Mouse (Mus musculus): ENCODE measurements around the gene Gm45713. TPM values are rescaled to one million over a fixed set of nuclear protein-coding genes. Genes with fewer than 3 reads are reported as not detected.
"Not testable (repeated sequence)": the region's sequence is repeated elsewhere in the genome, so short reads cannot be mapped to it uniquely, and the experiment has no call there.

Gm45713 gene
- polyA plus RNA-seq, 1 experiment from 2014 or later: not detected

- no peaks in the 10 kb centered on the region for H3K9me3 ChIP-seq (ENCODE audit: low read length)
- peaks cover 20% of the 10 kb centered on the region for H3K36me3 ChIP-seq (ENCODE audit: insufficient read depth, low read length)
- no peak overlapping the region for H3K9ac ChIP-seq (replicated peaks; ENCODE audit: low read length)
- no peak overlapping the region for H3K4me2 ChIP-seq (replicated peaks; ENCODE audit: low read depth, low read length)
- no peak overlapping the region for H3K27ac ChIP-seq (ENCODE audit: low read length)
- H3K27me3 ChIP-seq (ENCODE audit: insufficient read depth, low read length): no peaks in the 10 kb centered on the region
- peaks cover 22% of the 10 kb centered on the region for H3K4me1 ChIP-seq (ENCODE audit: insufficient read depth, low read length)
- ATAC-seq (ENCODE audit: low FRiP score, low TSS enrichment): no peak
- 86% methylated on average over 9 of the region's 9 CpGs for WGBS
- no peak overlapping the region for H3K4me3 ChIP-seq (ENCODE audit: low read length)
These were observed 19.6 kb upstream of the Gm45713 start for GRCm38 (mm10) chr7:45155590-45155989.

DNA sequence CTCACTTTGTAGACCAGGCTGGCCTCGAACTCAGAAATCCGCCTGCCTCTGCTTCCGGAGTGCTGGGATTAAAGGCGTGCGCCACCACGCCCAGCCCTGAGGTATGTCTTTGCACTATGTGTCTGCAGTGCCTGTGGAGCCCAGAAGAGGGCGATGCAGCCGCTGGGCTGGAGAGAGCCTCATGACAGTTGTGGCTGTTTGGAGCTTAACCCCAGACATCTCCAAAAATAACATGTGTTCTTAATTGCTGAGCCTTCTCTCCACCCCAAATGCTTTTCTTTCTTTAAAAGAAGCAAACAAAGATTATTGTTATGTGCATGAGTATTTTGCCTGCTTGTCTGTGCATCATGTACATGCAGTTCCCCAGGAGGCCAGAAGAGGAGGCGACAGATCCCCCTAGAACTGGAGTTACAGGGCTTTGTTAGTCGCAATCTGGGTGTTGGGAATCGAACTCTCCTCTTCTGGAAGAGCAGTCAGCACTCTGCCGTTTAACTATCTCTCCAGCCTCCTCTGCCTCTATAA, 19.0 kb upstream of the Gm45713 start:
- H3K4me2 ChIP-seq (replicated peaks; ENCODE audit: low read depth, low read length): peak overlapping the region; percentile 68
- peaks cover 15% of the 10 kb centered on the region for H3K36me3 ChIP-seq (ENCODE audit: insufficient read depth, low read length)
- peaks cover 27% of the 10 kb centered on the region for H3K4me1 ChIP-seq (ENCODE audit: insufficient read depth, low read length)
- peak overlapping the region; percentile 95 for H3K9ac ChIP-seq (replicated peaks; ENCODE audit: low read length)
- no peaks in the 10 kb centered on the region for H3K27me3 ChIP-seq (ENCODE audit: insufficient read depth, low read length)
- H3K4me3 ChIP-seq (ENCODE audit: low read length): peak overlapping the region; percentile 77
- 76% methylated on average over 12 of the region's 12 CpGs for WGBS
- no peaks in the 10 kb centered on the region for H3K9me3 ChIP-seq (ENCODE audit: low read length)
- ATAC-seq (ENCODE audit: low FRiP score, low TSS enrichment): no peak
- H3K27ac ChIP-seq (ENCODE audit: low read length): no peak overlapping the region

DNA sequence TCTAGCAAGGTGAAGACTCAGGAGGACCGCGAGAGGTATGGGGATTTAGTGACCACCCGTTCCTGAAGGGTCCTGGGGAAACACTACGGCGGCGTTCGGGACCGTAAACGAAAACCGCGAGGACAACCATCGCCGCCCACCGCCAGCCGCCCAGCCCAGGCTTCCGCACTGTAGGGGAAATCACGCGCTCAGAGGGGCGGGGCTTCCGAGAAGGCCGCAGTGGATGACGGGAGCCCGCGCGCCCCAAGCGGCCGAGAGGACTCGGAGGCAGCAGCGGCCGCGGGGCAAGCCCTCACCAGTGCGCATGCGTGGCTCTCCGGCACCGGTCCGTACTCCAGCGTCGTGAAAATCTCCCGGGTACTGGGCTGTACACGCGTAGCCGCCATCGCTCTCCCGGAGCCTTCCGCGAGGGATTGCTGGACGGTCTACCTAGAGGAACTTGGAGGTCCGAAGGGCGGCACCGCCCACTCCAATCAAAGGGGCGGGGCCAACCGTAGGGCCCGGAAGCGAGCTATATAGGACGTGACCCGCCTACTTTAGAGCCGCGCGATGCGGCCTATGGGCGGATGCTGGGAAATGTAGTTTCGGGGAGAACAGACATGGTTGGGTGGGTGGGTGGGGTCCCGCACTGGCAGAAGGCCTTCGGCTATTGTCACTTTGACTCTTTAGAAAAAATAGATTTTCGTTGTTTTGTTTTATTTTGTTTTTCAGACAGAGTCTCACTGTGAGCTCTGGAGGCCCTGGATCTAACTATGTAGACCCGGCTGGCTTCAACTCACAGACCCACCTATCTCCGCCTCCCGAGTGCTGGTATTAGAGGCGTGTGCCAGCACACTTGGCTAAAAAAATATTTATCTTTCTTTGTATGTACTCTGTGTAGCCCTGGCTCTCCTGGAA, 18.3 kb upstream of the Gm45713 start, which contains the start of the genes Pih1d1 and Aldh16a1:
Gene Pih1d1 (plus strand): TSS at position 208 of the 897 bp plus-strand sequence.
Gene Aldh16a1 (minus strand): TSS at position 489 of the 897 bp plus-strand sequence.
- peak within 1 kb of the TSS; percentile 77 for H3K4me3 ChIP-seq (ENCODE audit: low read length)
- peak within 1 kb of the TSS; percentile 98 for H3K27ac ChIP-seq (ENCODE audit: low read length)
- ATAC-seq (ENCODE audit: low FRiP score, low TSS enrichment): peak; percentile 94
- WGBS: 3% methylated on average over 69 of the region's 69 CpGs
- peak within 1 kb of the TSS; percentile 68 for H3K4me2 ChIP-seq (replicated peaks; ENCODE audit: low read depth, low read length)
- peaks cover 30% of the 10 kb centered on the region for H3K4me1 ChIP-seq (ENCODE audit: insufficient read depth, low read length)
- H3K36me3 ChIP-seq (ENCODE audit: insufficient read depth, low read length): peaks cover 9% of the 10 kb centered on the region; the same call in 1 of the 2 replicates
- H3K9ac ChIP-seq (replicated peaks; ENCODE audit: low read length): peak within 1 kb of the TSS; percentile 95
- H3K27me3 ChIP-seq (ENCODE audit: insufficient read depth, low read length): no peaks in the 10 kb centered on the region
- H3K9me3 ChIP-seq (ENCODE audit: low read length): no peaks in the 10 kb centered on the region

DNA sequence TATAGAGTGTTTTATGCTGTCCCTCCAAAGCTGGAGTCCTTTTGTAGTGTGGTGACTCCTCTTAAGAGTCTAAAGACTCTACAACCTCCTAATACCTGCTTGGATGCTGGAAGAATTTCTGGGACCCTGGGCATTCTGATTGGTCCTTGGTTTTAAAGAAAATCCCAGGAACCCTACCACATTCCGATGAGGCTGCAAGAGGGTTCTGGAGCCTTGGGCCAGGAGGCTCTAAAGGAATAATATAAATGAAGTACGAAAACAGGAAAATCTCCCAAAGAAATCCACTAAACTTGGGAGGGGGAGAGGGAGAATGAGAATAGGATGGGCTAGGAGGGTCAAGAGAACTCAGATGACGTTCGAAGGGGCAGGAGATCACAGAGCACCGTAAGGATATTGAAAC, 17.6 kb upstream of the Gm45713 start:
- H3K4me1 ChIP-seq (ENCODE audit: insufficient read depth, low read length): peaks cover 30% of the 10 kb centered on the region
- H3K9me3 ChIP-seq (ENCODE audit: low read length): no peaks in the 10 kb centered on the region
- peak overlapping the region; percentile 95 for H3K9ac ChIP-seq (replicated peaks; ENCODE audit: low read length)
- WGBS: 3% methylated on average over 5 of the region's 5 CpGs
- no peaks in the 10 kb centered on the region for H3K27me3 ChIP-seq (ENCODE audit: insufficient read depth, low read length)
- H3K36me3 ChIP-seq (ENCODE audit: insufficient read depth, low read length): 0 out of 2 replicates have a peak, but pooled peaks cover 3% of the 10 kb centered on the region
- no peak for ATAC-seq (ENCODE audit: low FRiP score, low TSS enrichment)
- peak overlapping the region; percentile 77 for H3K4me3 ChIP-seq (ENCODE audit: low read length)
- H3K4me2 ChIP-seq (replicated peaks; ENCODE audit: low read depth, low read length): peak overlapping the region; percentile 68
- H3K27ac ChIP-seq (ENCODE audit: low read length): peak overlapping the region; percentile 98

DNA sequence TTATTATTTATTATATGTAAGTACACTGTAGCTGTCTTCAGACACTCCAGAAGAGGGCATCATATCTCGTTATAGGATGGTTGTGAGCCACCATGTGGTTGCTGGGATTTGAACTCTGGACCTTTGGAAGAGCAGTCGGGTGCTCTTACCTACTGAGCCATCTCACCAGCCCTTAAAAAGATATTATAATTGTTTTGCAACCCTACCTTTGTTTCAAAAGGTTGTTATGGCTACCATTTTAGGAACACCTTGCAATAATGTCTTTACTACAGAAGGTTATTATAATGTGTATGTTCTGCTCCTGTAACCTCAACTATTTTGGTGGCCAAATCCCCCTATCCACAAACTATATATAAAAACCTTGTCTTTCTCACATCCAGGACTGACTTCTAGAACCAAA, 17.0 kb upstream of the Gm45713 start:
- not testable (repeated sequence) for H3K27me3 ChIP-seq (ENCODE audit: insufficient read depth, low read length); H3K9ac ChIP-seq (replicated peaks; ENCODE audit: low read length); H3K9me3 ChIP-seq (ENCODE audit: low read length); H3K4me3 ChIP-seq (ENCODE audit: low read length); H3K36me3 ChIP-seq (ENCODE audit: insufficient read depth, low read length); ATAC-seq (ENCODE audit: low FRiP score, low TSS enrichment); H3K27ac ChIP-seq (ENCODE audit: low read length)
- H3K4me2 ChIP-seq (replicated peaks; ENCODE audit: low read depth, low read length): peak overlapping the region; percentile 68; the same call in 1 of the 2 replicates
- peaks cover 34% of the 10 kb centered on the region for H3K4me1 ChIP-seq (ENCODE audit: insufficient read depth, low read length)
- 96% methylated on average over 2 of the region's 2 CpGs for WGBS

DNA sequence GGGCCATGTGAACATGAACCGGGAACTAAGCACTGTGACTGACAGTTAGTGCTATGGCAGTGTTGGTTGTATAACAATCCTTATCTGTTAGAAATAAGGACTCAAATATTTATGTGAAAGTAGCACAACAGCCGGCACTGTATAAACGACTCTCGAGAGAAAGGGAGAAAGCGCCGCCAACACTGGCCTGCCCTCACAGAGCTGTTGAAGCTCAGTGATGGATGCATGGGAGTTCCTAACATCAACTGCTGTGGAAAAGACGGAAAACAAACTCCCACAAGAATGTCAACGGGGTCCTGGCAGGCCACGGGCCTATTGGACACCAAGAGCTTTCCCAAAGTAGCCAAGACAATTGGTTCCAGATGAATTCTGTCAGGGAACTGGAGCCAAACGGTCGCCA, 15.3 kb upstream of the Gm45713 start:
- no peak for ATAC-seq (ENCODE audit: low FRiP score, low TSS enrichment)
- 24% methylated on average over 11 of the region's 11 CpGs for WGBS
- Histone ChIP-seq H3K9me3 (ENCODE audit: low read length) (no peaks in the 10 kb centered on the region), H3K27ac (ENCODE audit: low read length) (peak overlapping the region; percentile 88), H3K4me1 (ENCODE audit: insufficient read depth, low read length) (peaks cover 38% of the 10 kb centered on the region), H3K36me3 (ENCODE audit: insufficient read depth, low read length) (peaks cover 10% of the 10 kb centered on the region; the same call in 1 of the 2 replicates), H3K4me3 (ENCODE audit: low read length) (no peak overlapping the region), H3K4me2 (replicated peaks; ENCODE audit: low read depth, low read length) (0 out of 2 replicates have a peak overlapping the region, but pooled peaks have one; percentile 6), H3K27me3 (ENCODE audit: insufficient read depth, low read length) (no peaks in the 10 kb centered on the region), H3K9ac (replicated peaks; ENCODE audit: low read length) (no peak overlapping the region)

- H3K4me1 ChIP-seq (ENCODE audit: insufficient read depth, low read length): peaks cover 38% of the 10 kb centered on the region
- H3K27ac ChIP-seq (ENCODE audit: low read length): peak overlapping the region; percentile 88
- H3K4me3 ChIP-seq (ENCODE audit: low read length): no peak overlapping the region
- no peaks in the 10 kb centered on the region for H3K9me3 ChIP-seq (ENCODE audit: low read length)
- no peaks in the 10 kb centered on the region for H3K27me3 ChIP-seq (ENCODE audit: insufficient read depth, low read length)
- H3K4me2 ChIP-seq (replicated peaks; ENCODE audit: low read depth, low read length): no peak overlapping the region
- H3K9ac ChIP-seq (replicated peaks; ENCODE audit: low read length): no peak overlapping the region
- 24% methylated on average over 4 of the region's 4 CpGs for WGBS
- ATAC-seq (ENCODE audit: low FRiP score, low TSS enrichment): no peak
- peaks cover 19% of the 10 kb centered on the region for H3K36me3 ChIP-seq (ENCODE audit: insufficient read depth, low read length)
These were observed 14.3 kb upstream of the Gm45713 start for GRCm38 (mm10) chr7:45150321-45150720.

- Histone ChIP-seq H3K9ac (replicated peaks; ENCODE audit: low read length) (no peak overlapping the region), H3K4me2 (replicated peaks; ENCODE audit: low read depth, low read length) (no peak overlapping the region), H3K4me3 (ENCODE audit: low read length) (no peak overlapping the region), H3K36me3 (ENCODE audit: insufficient read depth, low read length) (peaks cover 25% of the 10 kb centered on the region), H3K27me3 (ENCODE audit: insufficient read depth, low read length) (no peaks in the 10 kb centered on the region), H3K9me3 (ENCODE audit: low read length) (no peaks in the 10 kb centered on the region), H3K27ac (ENCODE audit: low read length) (peak overlapping the region; percentile 52), H3K4me1 (ENCODE audit: insufficient read depth, low read length) (peaks cover 38% of the 10 kb centered on the region)
- ATAC-seq (ENCODE audit: low FRiP score, low TSS enrichment): no peak
- WGBS: 65% methylated on average over 6 of the region's 6 CpGs
These were observed 13.5 kb upstream of the Gm45713 start for GRCm38 (mm10) chr7:45149545-45149944.

DNA sequence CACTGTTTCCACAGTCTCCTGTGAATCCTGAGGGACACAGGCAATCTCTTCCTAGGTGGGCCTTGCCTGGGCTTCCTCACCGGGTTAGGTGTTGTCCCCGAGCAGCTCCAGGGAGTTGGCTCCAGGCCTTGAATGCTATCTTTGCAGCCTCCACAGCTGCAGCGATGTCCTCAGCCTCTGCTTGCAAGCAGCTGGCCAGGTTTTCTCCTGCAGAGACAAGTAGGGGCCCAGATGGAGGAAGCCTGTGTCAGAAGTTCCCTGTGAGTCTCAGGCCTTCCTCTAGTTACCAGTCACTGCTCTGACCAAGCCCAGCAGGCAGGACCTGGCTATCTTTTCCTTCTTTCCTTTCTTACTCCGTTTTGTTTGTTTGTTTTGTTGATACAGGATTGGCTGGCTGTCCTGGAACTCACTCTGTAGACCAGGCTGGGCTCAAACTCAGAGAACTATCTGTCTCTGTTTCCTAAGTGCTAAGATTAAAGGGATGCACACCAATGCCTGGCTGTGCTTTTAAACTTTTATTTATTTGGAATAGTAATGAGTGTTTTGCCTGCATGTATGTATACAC, 12.6 kb upstream of the Gm45713 start:
- H3K4me1 ChIP-seq (ENCODE audit: insufficient read depth, low read length): peaks cover 38% of the 10 kb centered on the region
- 0 out of 2 replicates have a peak overlapping the region, but pooled peaks have one; percentile 7 for H3K9ac ChIP-seq (replicated peaks; ENCODE audit: low read length)
- ATAC-seq (ENCODE audit: low FRiP score, low TSS enrichment): no peak
- H3K27me3 ChIP-seq (ENCODE audit: insufficient read depth, low read length): no peaks in the 10 kb centered on the region
- no peaks in the 10 kb centered on the region for H3K9me3 ChIP-seq (ENCODE audit: low read length)
- peak overlapping the region; percentile 77 for H3K27ac ChIP-seq (ENCODE audit: low read length)
- peaks cover 34% of the 10 kb centered on the region for H3K36me3 ChIP-seq (ENCODE audit: insufficient read depth, low read length)
- WGBS: 66% methylated on average over 4 of the region's 4 CpGs
- H3K4me3 ChIP-seq (ENCODE audit: low read length): no peak overlapping the region
- H3K4me2 ChIP-seq (replicated peaks; ENCODE audit: low read depth, low read length): no peak overlapping the region
